Mouse (Mus musculus) heart, embryonic 14.5 days (tissue): Measurements from ENCODE around the gene Macf1. TPM values are rescaled to one million over a fixed set of nuclear protein-coding genes. Genes with fewer than 3 reads are reported as not detected.
"Not testable (repeated sequence)": the region's sequence is repeated elsewhere in the genome, so short reads cannot be mapped to it uniquely, and the experiment has no call there.

Experiments
- ATAC-seq: fragments of 200-750 bp; cut with Nextera tagmentation; 2 replicates; pipeline ENCODE4 v1.8.0; 2017; ENCODE audit warnings: low read depth, moderate TSS enrichment; ENCODE audit not compliant: insufficient number of reproducible peaks, insufficient read depth, low FRiP score
- H3K27ac ChIP-seq, 2 experiments: fragments of 200-500 bp in 1 of 2; fragments of 300-500 bp in 1 of 2; sonication (generic) in 1 of 2; replicated peaks in 1 of 2; 2 replicates each; pipeline ENCODE4 v1.5.1; 2012 to 2014; ENCODE audit warnings: low read depth in 2 of 2, low read length in 2 of 2, control low read depth in 1 of 2, mild to moderate bottlenecking in 1 of 2, mixed read lengths in 1 of 2; ENCODE audit not compliant: control insufficient read depth in 1 of 2, insufficient read depth in 1 of 2
- H3K27me3 ChIP-seq: fragments of 300-500 bp; sonication (generic); 2 replicates; pipeline ENCODE4 v1.6.1; 2014; ENCODE audit warnings: mild to moderate bottlenecking, low read length, control low read depth; ENCODE audit not compliant: control insufficient read depth, insufficient read depth
- H3K36me3 ChIP-seq: fragments of 300-500 bp; sonication (generic); 2 replicates; pipeline ENCODE4 v1.6.1; 2014; ENCODE audit warnings: mild to moderate bottlenecking, control low read depth, low read length, mixed read lengths; ENCODE audit not compliant: control insufficient read depth, insufficient read depth
- H3K4me1 ChIP-seq, 2 experiments: fragments of 200-500 bp in 1 of 2; fragments of 300-500 bp in 1 of 2; sonication (generic) in 1 of 2; 2 replicates each; pipeline ENCODE4 v1.6.1; 2012 to 2014; ENCODE audit warnings: low read length in 2 of 2, control low read depth in 1 of 2, mixed read lengths in 1 of 2; ENCODE audit not compliant: control insufficient read depth in 2 of 2, insufficient read depth in 2 of 2
- H3K4me2 ChIP-seq: fragments of 300-500 bp; sonication (generic); 2 replicates; pipeline ENCODE4 v1.6.1; 2014; ENCODE audit warnings: mild to moderate bottlenecking, low read length
- H3K4me3 ChIP-seq, 2 experiments: fragments of 200-500 bp in 1 of 2; fragments of 300-500 bp in 1 of 2; sonication (generic) in 1 of 2; 2 replicates each; pipeline ENCODE4 v1.5.1; 2012 to 2014; ENCODE audit warnings: low read length in 2 of 2, mild to moderate bottlenecking in 2 of 2, control low read depth in 1 of 2, low read depth in 1 of 2, moderate library complexity in 1 of 2; ENCODE audit not compliant: control insufficient read depth in 1 of 2, insufficient read depth in 1 of 2
- H3K9ac ChIP-seq: fragments of 300-500 bp; sonication (generic); 2 replicates; pipeline ENCODE4 v1.6.1; 2014; ENCODE audit warnings: mild to moderate bottlenecking, low read length
- H3K9me3 ChIP-seq: fragments of 300-500 bp; sonication (generic); 2 replicates; pipeline ENCODE4 v1.6.1; 2016; ENCODE audit warnings: low read length, control low read depth; ENCODE audit not compliant: control insufficient read depth
- WGBS: fragments of 180-500 bp; shearing (Covaris S2); extraction: QIAGEN DNeasy Blood & Tissue Kit; methylation state at CpG from one replicate; pipeline ENCODE4 v1.1.7; 2014; 5-methylcytosine and 5-hydroxymethylcytosine counted together
- polyA plus RNA-seq: library from polyadenylated mRNA; unstranded; fragments of >200 nt; fragmentation: Nextera tagmentation; extraction: Ambion mirVana; gene quantifications from 2 replicates; pipeline ENCODE4 v1.2.1, GENCODE M21; 2014

Gene Macf1
- polyA plus RNA-seq, 1 experiment from 2014 or later: 107 TPM

GRCm38 (mm10) chr4:123662914-123663687, 21.1 kb downstream of the Macf1 start:
- H3K36me3 ChIP-seq: 0 out of 2 replicates have a peak, but pooled peaks cover 3% of the 10 kb centered on the region
- peak overlapping the region; percentile 93 to 94 for H3K4me3 ChIP-seq
- ATAC-seq: no peak
- H3K27ac ChIP-seq: peak overlapping the region; percentile 35 to 98; a peak in 3 of 4 replicates
- peak overlapping the region; percentile 97 for H3K9ac ChIP-seq
- peaks cover 22 to 46% of the 10 kb centered on the region in 2 experiments for H3K4me1 ChIP-seq
- no peaks in the 10 kb centered on the region for H3K9me3 ChIP-seq
- WGBS: 6% methylated on average over 15 of the region's 15 CpGs
- no peaks in the 10 kb centered on the region for H3K27me3 ChIP-seq
- peak overlapping the region; percentile 88 for H3K4me2 ChIP-seq

- H3K27me3 ChIP-seq: no peaks in the 10 kb centered on the region
- WGBS: 88% methylated on average over 1 of the region's 1 CpGs
- H3K36me3 ChIP-seq: 0 out of 2 replicates have a peak, but pooled peaks cover 7% of the 10 kb centered on the region
- H3K4me3 ChIP-seq: no peak overlapping the region
- no peak for ATAC-seq
- no peak overlapping the region for H3K27ac ChIP-seq
- no peak overlapping the region for H3K4me2 ChIP-seq
- H3K9me3 ChIP-seq: no peaks in the 10 kb centered on the region
- H3K9ac ChIP-seq: no peak overlapping the region
- peaks cover 15 to 20% of the 10 kb centered on the region in 2 experiments for H3K4me1 ChIP-seq
Measured at GRCm38 (mm10) chr4:123658175-123658574, 26.0 kb downstream of the Macf1 start.

GRCm38 (mm10) chr4:123655245-123655644, 28.9 kb downstream of the Macf1 start:
- no peak for ATAC-seq
- H3K27ac ChIP-seq: no peak overlapping the region
- 0 out of 2 replicates have a peak, but pooled peaks cover 4% of the 10 kb centered on the region for H3K36me3 ChIP-seq
- no peaks in the 10 kb centered on the region for H3K27me3 ChIP-seq
- no peak overlapping the region for H3K4me2 ChIP-seq
- H3K4me3 ChIP-seq: no peak overlapping the region
- H3K9ac ChIP-seq: no peak overlapping the region
- H3K9me3 ChIP-seq: no peaks in the 10 kb centered on the region
- peaks cover 0 to 8% of the 10 kb centered on the region in 2 experiments; a peak in 2 of 4 replicates for H3K4me1 ChIP-seq
- 74% methylated on average over 5 of the region's 5 CpGs for WGBS

GRCm38 (mm10) chr4:123654566-123654965, 29.6 kb downstream of the Macf1 start:
- peaks cover 0 to 8% of the 10 kb centered on the region in 2 experiments; a peak in 2 of 4 replicates for H3K4me1 ChIP-seq
- no peak overlapping the region for H3K4me3 ChIP-seq
- H3K27ac ChIP-seq: no peak overlapping the region
- 0 out of 2 replicates have a peak, but pooled peaks cover 4% of the 10 kb centered on the region for H3K36me3 ChIP-seq
- WGBS: 98% methylated on average over 4 of the region's 4 CpGs
- no peak overlapping the region for H3K4me2 ChIP-seq
- no peak overlapping the region for H3K9ac ChIP-seq
- no peak for ATAC-seq
- H3K27me3 ChIP-seq: no peaks in the 10 kb centered on the region
- no peaks in the 10 kb centered on the region for H3K9me3 ChIP-seq

GRCm38 (mm10) chr4:123653446-123653845, 30.7 kb downstream of the Macf1 start:
- not testable (repeated sequence) for H3K4me2 ChIP-seq, H3K4me1 ChIP-seq, H3K9ac ChIP-seq, H3K27me3 ChIP-seq, H3K27ac ChIP-seq, H3K36me3 ChIP-seq, ATAC-seq, H3K9me3 ChIP-seq, H3K4me3 ChIP-seq
- WGBS: 92% methylated on average over 5 of the region's 5 CpGs

GRCm38 (mm10) chr4:123652130-123652529, 32.0 kb downstream of the Macf1 start:
- H3K4me3 ChIP-seq: no peak overlapping the region
- peaks cover 0 to 8% of the 10 kb centered on the region in 2 experiments; a peak in 2 of 4 replicates for H3K4me1 ChIP-seq
- 0 out of 2 replicates have a peak, but pooled peaks cover 7% of the 10 kb centered on the region for H3K36me3 ChIP-seq
- 0 out of 4 replicates have a peak overlapping the region, but pooled peaks of 1 of the 2 experiments have one; percentile 2 for H3K27ac ChIP-seq
- H3K9me3 ChIP-seq: no peaks in the 10 kb centered on the region
- no peak overlapping the region for H3K9ac ChIP-seq
- no peaks in the 10 kb centered on the region for H3K27me3 ChIP-seq
- no peak overlapping the region for H3K4me2 ChIP-seq
- no peak for ATAC-seq
- 46% methylated on average over 3 of the region's 3 CpGs for WGBS

- WGBS: 73% methylated on average over 6 of the region's 6 CpGs
- no peak for ATAC-seq
- H3K4me3 ChIP-seq: no peak overlapping the region
Measured at GRCm38 (mm10) chr4:123649131-123649530, 35.0 kb downstream of the Macf1 start.

More at GRCm38 (mm10) chr4:123649131-123649530, 35.0 kb downstream of the Macf1 start:
- Histone ChIP-seq H3K27ac (no peak overlapping the region), H3K4me1 (peaks cover 0 to 8% of the 10 kb centered on the region in 2 experiments; a peak in 2 of 4 replicates), H3K4me2 (no peak overlapping the region), H3K36me3 (0 out of 2 replicates have a peak, but pooled peaks cover 4% of the 10 kb centered on the region), H3K27me3 (no peaks in the 10 kb centered on the region), H3K9ac (no peak overlapping the region), H3K9me3 (no peaks in the 10 kb centered on the region)
